Mouse (Mus musculus) liver, embryonic 14.5 days (tissue): ENCODE measurements around the gene Endou. TPM values are rescaled to one million over a fixed set of nuclear protein-coding genes. Genes with fewer than 3 reads are reported as not detected.

Source experiments
- ATAC-seq: fragments of 200-750 bp; cut with Nextera tagmentation; 2 replicates; pipeline ENCODE4 v1.8.0; 2017; ENCODE audit warnings: moderate number of reproducible peaks, mild to moderate bottlenecking, moderate library complexity; ENCODE audit not compliant: insufficient read depth
- DNase-seq, 3 experiments: peaks; one replicate each; pipeline ENCODE4 v3.0.0-alpha.2; 2012 to 2013; ENCODE audit warnings: low read depth in 3 of 3, low spot score in 3 of 3
- H3K27ac ChIP-seq: fragments of 300-500 bp; sonication (generic); 2 replicates; pipeline ENCODE4 v1.5.1; 2014; ENCODE audit warnings: moderate library complexity, mild to moderate bottlenecking, control low read depth, inconsistent platforms
- H3K27me3 ChIP-seq: fragments of 300-500 bp; sonication (generic); 2 replicates; pipeline ENCODE4 v1.6.1; 2014; ENCODE audit warnings: mild to moderate bottlenecking, low read length, moderate library complexity; ENCODE audit not compliant: control insufficient read depth, insufficient read depth
- H3K36me3 ChIP-seq: fragments of 300-500 bp; sonication (generic); replicated peaks from 2 replicates; pipeline ENCODE4 v1.6.1; 2014; ENCODE audit warnings: low read depth; ENCODE audit not compliant: control insufficient read depth, insufficient read depth
- H3K4me1 ChIP-seq, 2 experiments: fragments of 200-500 bp in 1 of 2; fragments of 300-500 bp in 1 of 2; sonication (generic) in 1 of 2; replicated peaks; 2 replicates each; pipeline ENCODE4 v1.6.1; 2012 to 2014; ENCODE audit warnings: antibody characterized with exemption in 1 of 2, inconsistent platforms in 1 of 2, low read length in 1 of 2; ENCODE audit not compliant: control insufficient read depth in 2 of 2, insufficient read depth in 2 of 2
- H3K4me2 ChIP-seq: fragments of 300-500 bp; sonication (generic); 2 replicates; pipeline ENCODE4 v1.6.1; 2014; ENCODE audit warnings: low read depth, mild to moderate bottlenecking, control low read depth, moderate library complexity
- H3K4me3 ChIP-seq, 2 experiments: fragments of 200-500 bp in 1 of 2; fragments of 300-500 bp in 1 of 2; sonication (generic) in 1 of 2; 2 replicates each; pipeline ENCODE4 v1.5.1; 2012 to 2014; ENCODE audit warnings: low read depth in 2 of 2, low read length in 2 of 2, mild to moderate bottlenecking in 2 of 2, control low read depth in 1 of 2, inconsistent platforms in 1 of 2, moderate library complexity in 1 of 2; ENCODE audit not compliant: insufficient read depth in 1 of 2
- H3K9ac ChIP-seq: fragments of 300-500 bp; sonication (generic); replicated peaks from 2 replicates; pipeline ENCODE4 v1.6.1; 2014; ENCODE audit warnings: mild to moderate bottlenecking, control low read depth, moderate library complexity
- H3K9me3 ChIP-seq: fragments of 300-500 bp; sonication (generic); 2 replicates; pipeline ENCODE4 v1.6.1; 2016; ENCODE audit warnings: low read length, mixed read lengths; ENCODE audit not compliant: control insufficient read depth
- CTCF ChIP-seq: IDR thresholded peaks from 2 replicates; pipeline ENCODE4 v1.5.1; 2016; ENCODE audit warnings: antibody characterized with exemption, low read depth, control low read depth
- EP300 ChIP-seq: IDR thresholded peaks from 2 replicates; pipeline ENCODE4 v1.6.1; 2016; ENCODE audit warnings: antibody characterized with exemption, low read depth
- WGBS: fragments of 180-500 bp; shearing (Covaris S2); extraction: QIAGEN DNeasy Blood & Tissue Kit; methylation state at CpG from one replicate; pipeline ENCODE4 v1.1.7; 2014; ENCODE audit not compliant: insufficient replicate concordance; 5-methylcytosine and 5-hydroxymethylcytosine counted together
- polyA plus RNA-seq, 2 experiments: library from polyadenylated mRNA; depleted of rRNA in 1 of 2; stranded (reverse) in 1 of 2; unstranded in 1 of 2; fragments of >200 nt; fragmentation: Nextera tagmentation in 1 of 2; extraction: Ambion mirVana in 1 of 2; gene quantifications; 2 replicates each; pipeline versions ENCODE4 v1.2.1 to v1.2.3; 2012 to 2014

The Endou gene
- polyA plus RNA-seq, 2 experiments, result 0.01 TPM; not detected in 1

- TF ChIP-seq EP300 (no peak), CTCF (peak; percentile 69)
- peak within 1 kb of the TSS; percentile 66 for H3K4me2 ChIP-seq
- peaks cover 0 to 3% of the 10 kb centered on the region in 2 experiments; a peak in 2 of 4 replicates for H3K4me1 ChIP-seq
- no peak within 1 kb of the TSS for H3K27ac ChIP-seq
- H3K9me3 ChIP-seq, result no peaks in the 10 kb centered on the region
- no peaks in the 10 kb centered on the region for H3K36me3 ChIP-seq
- WGBS, result 1% methylated on average over 43 of the region's 44 CpGs
- no peak for DNase-seq
- no peak within 1 kb of the TSS for H3K9ac ChIP-seq
- H3K4me3 ChIP-seq, result peak within 1 kb of the TSS; percentile 28 to 30
- peak; percentile 60 for ATAC-seq
- peaks cover 37% of the 10 kb centered on the region for H3K27me3 ChIP-seq
Observed at GRCm38 (mm10) chr15:97767280-97768186, 36.4 kb upstream of the Endou start, which contains the start of gene Rapgef3. TSS of gene Rapgef3 (minus strand) at chr15:97767972.

GRCm38 (mm10) chr15:97766594-97767279 is 35.6 kb upstream of the Endou start:
- no peaks in the 10 kb centered on the region for H3K9me3 ChIP-seq
- peaks cover 37% of the 10 kb centered on the region for H3K27me3 ChIP-seq
- WGBS, result 10% methylated on average over 23 of the region's 23 CpGs
- no peaks in the 10 kb centered on the region for H3K36me3 ChIP-seq
- H3K4me2 ChIP-seq, result peak overlapping the region; percentile 66; the same call in 1 of the 2 replicates
- DNase-seq (no peak), ATAC-seq (no peak)
- peak overlapping the region; percentile 28 to 30; a peak in 3 of 4 replicates for H3K4me3 ChIP-seq
- H3K27ac ChIP-seq, result no peak overlapping the region
- H3K4me1 ChIP-seq, result no peaks in the 10 kb centered on the region
- TF ChIP-seq EP300 (no peak), CTCF (no peak)
- no peak overlapping the region for H3K9ac ChIP-seq

GRCm38 (mm10) chr15:97766194-97766593 is 35.1 kb upstream of the Endou start:
- H3K9ac ChIP-seq, result no peak overlapping the region
- H3K9me3 ChIP-seq, result no peaks in the 10 kb centered on the region
- TF ChIP-seq CTCF, result no peak
- no peak for TF ChIP-seq EP300
- H3K4me1 ChIP-seq, result no peaks in the 10 kb centered on the region
- 29% methylated on average over 8 of the region's 8 CpGs for WGBS
- ATAC-seq, result no peak
- peaks cover 37% of the 10 kb centered on the region for H3K27me3 ChIP-seq
- DNase-seq, result no peak
- no peak overlapping the region for H3K4me2 ChIP-seq
- no peak overlapping the region for H3K27ac ChIP-seq
- H3K36me3 ChIP-seq, result no peaks in the 10 kb centered on the region
- no peak overlapping the region for H3K4me3 ChIP-seq

- H3K9ac ChIP-seq, result no peak overlapping the region
- no peaks in the 10 kb centered on the region for H3K4me1 ChIP-seq
- TF ChIP-seq CTCF (no peak), EP300 (no peak)
- whole genome bisulfite sequencing, result 34% methylated on average over 13 of the region's 13 CpGs
- no peak overlapping the region for H3K4me2 ChIP-seq
- no peaks in the 10 kb centered on the region for H3K9me3 ChIP-seq
- no peak overlapping the region for H3K4me3 ChIP-seq
- DNase-seq, result no peak
- H3K36me3 ChIP-seq, result no peaks in the 10 kb centered on the region
- ATAC-seq, result no peak
- H3K27ac ChIP-seq, result no peak overlapping the region
- H3K27me3 ChIP-seq, result peaks cover 37% of the 10 kb centered on the region
Observed at GRCm38 (mm10) chr15:97765090-97765794, 34.1 kb upstream of the Endou start.

- Histone ChIP-seq H3K27ac (no peak overlapping the region), H3K36me3 (no peaks in the 10 kb centered on the region), H3K27me3 (peaks cover 30% of the 10 kb centered on the region), H3K9me3 (no peaks in the 10 kb centered on the region), H3K4me1 (no peaks in the 10 kb centered on the region), H3K4me2 (no peak overlapping the region), H3K9ac (no peak overlapping the region), H3K4me3 (no peak overlapping the region)
- TF ChIP-seq EP300, result no peak
- no peak for TF ChIP-seq CTCF
- ATAC-seq (no peak), DNase-seq (no peak)
- WGBS, result 67% methylated on average over 2 of the region's 2 CpGs
Observed at GRCm38 (mm10) chr15:97764532-97764931, 33.4 kb upstream of the Endou start.
